Mouse (Mus musculus) heart, embryonic 16.5 days (tissue): ENCODE measurements at regions not wholly inside any gene's neighbourhood (a gene's known extent, or its start where the extent isn't known, plus 50 kb on each side); places are given as distances from the start of the nearest gene placed in this dataset.

ENCODE experiments used
- ATAC-seq: fragments of 200-750 bp; cut with Nextera tagmentation; replicated peaks from 2 replicates; pipeline ENCODE4 v1.8.0; 2017; ENCODE audit warnings: moderate number of reproducible peaks; ENCODE audit not compliant: insufficient read depth, low FRiP score; ENCODE audit errors: extremely low read depth
- H3K27ac ChIP-seq: fragments of 300-500 bp; sonication (generic); 2 replicates; pipeline ENCODE4 v1.5.1; 2014; ENCODE audit warnings: mild to moderate bottlenecking, low read length, control low read depth, moderate library complexity
- H3K27me3 ChIP-seq: fragments of 300-500 bp; sonication (generic); 2 replicates; pipeline ENCODE4 v1.6.1; 2014; ENCODE audit warnings: low read length, mixed read lengths; ENCODE audit not compliant: control insufficient read depth, insufficient read depth
- H3K36me3 ChIP-seq: fragments of 300-500 bp; sonication (generic); 2 replicates; pipeline ENCODE4 v1.6.1; 2014; ENCODE audit not compliant: control insufficient read depth, insufficient read depth
- H3K4me1 ChIP-seq: fragments of 300-500 bp; sonication (generic); 2 replicates; pipeline ENCODE4 v1.6.1; 2014; ENCODE audit warnings: low read length, mixed read lengths; ENCODE audit not compliant: control insufficient read depth, insufficient read depth
- H3K4me2 ChIP-seq: fragments of 300-500 bp; sonication (generic); 2 replicates; pipeline ENCODE4 v1.6.1; 2014; ENCODE audit warnings: low read depth, mild to moderate bottlenecking, control low read depth, low read length
- H3K4me3 ChIP-seq: fragments of 300-500 bp; sonication (generic); 2 replicates; pipeline ENCODE4 v1.5.1; 2014; ENCODE audit warnings: mild to moderate bottlenecking, control low read depth, low read length
- H3K9ac ChIP-seq: fragments of 300-500 bp; sonication (generic); 2 replicates; pipeline ENCODE4 v1.6.1; 2014; ENCODE audit warnings: low read length, control low read depth
- H3K9me3 ChIP-seq: fragments of 300-500 bp; sonication (generic); replicated peaks from 2 replicates; pipeline ENCODE4 v1.6.1; 2016; ENCODE audit warnings: low read length; ENCODE audit not compliant: control insufficient read depth
- WGBS: fragments of 180-500 bp; shearing (Covaris S2); extraction: QIAGEN DNeasy Blood & Tissue Kit; methylation state at CpG from one replicate; pipeline ENCODE4 v1.1.7; 2014; 5-methylcytosine and 5-hydroxymethylcytosine counted together

GRCm38 (mm10) chr4:72383729-72384128, 183.0 kb upstream of the Tle1 start:
- Histone ChIP-seq H3K36me3 (no peaks in the 10 kb centered on the region), H3K4me2 (no peak overlapping the region), H3K4me1 (peaks cover 4% of the 10 kb centered on the region; the same call in 1 of the 2 replicates), H3K27ac (no peak overlapping the region), H3K4me3 (no peak overlapping the region), H3K9me3 (no peaks in the 10 kb centered on the region), H3K9ac (no peak overlapping the region), H3K27me3 (peaks cover 37% of the 10 kb centered on the region)
- 73% methylated on average over 2 of the region's 2 CpGs for WGBS
- no peak for ATAC-seq

GRCm38 (mm10) chr4:72382517-72383147, 181.9 kb upstream of the Tle1 start:
- Histone ChIP-seq H3K4me3 (no peak overlapping the region), H3K4me2 (no peak overlapping the region), H3K9ac (no peak overlapping the region), H3K9me3 (no peaks in the 10 kb centered on the region), H3K36me3 (no peaks in the 10 kb centered on the region), H3K27me3 (peaks cover 29% of the 10 kb centered on the region), H3K27ac (no peak overlapping the region), H3K4me1 (peaks cover 4% of the 10 kb centered on the region; the same call in 1 of the 2 replicates)
- 78% methylated on average over 11 of the region's 11 CpGs for WGBS
- no peak for ATAC-seq

DNA sequence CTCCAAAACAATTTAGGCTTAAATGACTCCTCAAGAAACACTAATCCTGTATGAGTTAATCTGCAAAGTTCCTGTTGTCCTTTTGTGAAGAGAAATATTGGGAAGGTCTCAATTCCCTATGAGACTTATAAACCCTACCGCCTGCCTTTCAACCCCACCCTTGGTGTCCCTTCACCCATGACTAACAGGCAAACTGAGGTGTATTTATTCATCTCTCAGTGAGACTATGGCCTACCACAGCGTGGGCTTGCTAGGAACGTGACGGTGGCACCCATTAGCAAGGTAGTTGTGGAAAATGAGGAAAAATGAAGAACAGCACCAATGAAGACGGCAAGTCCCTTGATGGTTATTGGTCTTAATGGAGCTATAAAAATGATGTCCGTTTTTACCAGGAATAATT, 181.0 kb upstream of the Tle1 start:
- no peaks in the 10 kb centered on the region for H3K36me3 ChIP-seq
- no peak overlapping the region for H3K27ac ChIP-seq
- no peak overlapping the region for H3K9ac ChIP-seq
- 93% methylated on average over 6 of the region's 6 CpGs for WGBS
- peaks cover 4% of the 10 kb centered on the region; the same call in 1 of the 2 replicates for H3K4me1 ChIP-seq
- H3K4me3 ChIP-seq: no peak overlapping the region
- H3K27me3 ChIP-seq: peaks cover 22% of the 10 kb centered on the region
- no peak for ATAC-seq
- no peaks in the 10 kb centered on the region for H3K9me3 ChIP-seq
- H3K4me2 ChIP-seq: no peak overlapping the region

DNA sequence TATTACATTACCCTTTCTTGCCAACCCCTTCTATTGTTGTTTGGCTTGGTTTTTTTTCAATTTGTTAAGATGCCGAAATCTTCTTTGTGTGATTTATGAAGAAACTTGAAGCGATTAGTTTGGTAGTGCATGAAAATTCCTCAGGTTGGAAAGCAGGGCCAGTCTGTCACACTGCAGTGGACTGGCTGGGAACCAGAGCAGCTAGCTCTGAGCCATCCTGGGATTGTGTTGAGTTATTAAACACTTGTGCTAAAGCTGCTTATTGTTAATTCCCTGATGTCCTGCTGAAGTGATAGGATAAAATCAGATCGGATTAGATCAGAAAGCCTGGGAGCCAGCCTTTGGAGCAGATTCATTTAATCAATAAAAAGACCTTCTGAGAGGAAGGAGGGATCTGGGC, 180.4 kb upstream of the Tle1 start:
- Histone ChIP-seq H3K27ac (no peak overlapping the region), H3K9ac (no peak overlapping the region), H3K9me3 (no peaks in the 10 kb centered on the region), H3K36me3 (no peaks in the 10 kb centered on the region), H3K27me3 (peaks cover 19% of the 10 kb centered on the region), H3K4me2 (no peak overlapping the region), H3K4me3 (no peak overlapping the region), H3K4me1 (peaks cover 4% of the 10 kb centered on the region; the same call in 1 of the 2 replicates)
- WGBS: 66% methylated on average over 3 of the region's 3 CpGs
- ATAC-seq: no peak

DNA sequence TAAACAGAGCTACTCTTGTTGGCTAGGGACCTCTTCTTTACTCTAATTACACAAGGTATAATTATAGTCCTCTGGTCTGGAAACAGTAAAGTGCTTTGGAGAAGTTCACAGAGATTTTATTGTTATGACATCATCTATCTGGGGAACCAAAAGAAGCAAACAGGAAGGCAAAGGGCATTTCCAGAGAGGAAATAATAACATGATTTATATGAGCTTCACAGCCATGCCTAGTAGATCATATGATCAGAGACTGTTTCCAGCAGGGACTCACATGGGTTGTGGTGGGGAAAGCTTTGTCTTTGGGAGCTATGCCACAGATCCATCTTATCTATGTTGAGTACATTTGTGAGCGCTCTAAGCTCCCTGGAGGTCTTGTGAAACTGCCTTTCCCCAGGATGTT, 178.8 kb upstream of the Tle1 start:
- H3K9me3 ChIP-seq: no peaks in the 10 kb centered on the region
- H3K36me3 ChIP-seq: no peaks in the 10 kb centered on the region
- no peak overlapping the region for H3K4me3 ChIP-seq
- H3K4me1 ChIP-seq: no peaks in the 10 kb centered on the region
- peak; percentile 32; the same call in 1 of the 2 replicates for ATAC-seq
- H3K4me2 ChIP-seq: no peak overlapping the region
- peaks cover 20% of the 10 kb centered on the region for H3K27me3 ChIP-seq
- WGBS: 47% methylated on average over 1 of the region's 1 CpGs
- no peak overlapping the region for H3K27ac ChIP-seq
- no peak overlapping the region for H3K9ac ChIP-seq

- Histone ChIP-seq H3K4me3 (no peak overlapping the region), H3K4me1 (no peaks in the 10 kb centered on the region), H3K9me3 (no peaks in the 10 kb centered on the region), H3K27me3 (peaks cover 20% of the 10 kb centered on the region), H3K27ac (no peak overlapping the region), H3K4me2 (no peak overlapping the region), H3K9ac (no peak overlapping the region), H3K36me3 (no peaks in the 10 kb centered on the region)
- no peak for ATAC-seq
Observed at GRCm38 (mm10) chr4:72379011-72379410, 178.3 kb upstream of the Tle1 start.

DNA sequence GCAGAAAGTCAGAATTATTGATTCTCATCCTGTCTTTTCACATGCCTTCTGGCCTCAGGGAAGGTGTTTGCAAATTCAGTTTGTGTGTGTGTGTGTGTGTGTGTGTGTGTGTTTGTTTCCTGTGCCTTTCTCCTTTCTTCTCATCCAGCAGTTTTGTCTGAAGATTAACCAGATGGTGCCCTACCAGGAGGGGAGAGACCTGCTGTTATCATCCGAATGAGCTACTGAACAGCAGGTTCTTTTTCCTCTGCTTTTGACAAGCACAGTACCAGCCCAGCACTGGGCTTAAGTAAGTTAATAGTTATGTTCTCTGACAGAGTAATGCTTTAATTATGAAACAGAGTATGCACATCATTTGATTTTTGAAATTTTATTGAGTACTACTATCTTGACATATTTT, 176.8 kb upstream of the Tle1 start:
- H3K4me1 ChIP-seq: no peaks in the 10 kb centered on the region
- 53% methylated on average over 1 of the region's 1 CpGs for WGBS
- no peak overlapping the region for H3K4me2 ChIP-seq
- no peak overlapping the region for H3K9ac ChIP-seq
- peaks cover 10% of the 10 kb centered on the region for H3K27me3 ChIP-seq
- no peak overlapping the region for H3K4me3 ChIP-seq
- H3K36me3 ChIP-seq: no peaks in the 10 kb centered on the region
- no peak overlapping the region for H3K27ac ChIP-seq
- H3K9me3 ChIP-seq: no peaks in the 10 kb centered on the region
- ATAC-seq: no peak

GRCm38 (mm10) chr4:72351985-72352384, 151.3 kb upstream of the Tle1 start:
- no peaks in the 10 kb centered on the region for H3K9me3 ChIP-seq
- H3K27me3 ChIP-seq: no peaks in the 10 kb centered on the region
- H3K4me1 ChIP-seq: no peaks in the 10 kb centered on the region
- H3K27ac ChIP-seq: no peak overlapping the region
- ATAC-seq: no peak
- no peaks in the 10 kb centered on the region for H3K36me3 ChIP-seq
- WGBS: 65% methylated on average over 1 of the region's 1 CpGs
- no peak overlapping the region for H3K9ac ChIP-seq
- no peak overlapping the region for H3K4me3 ChIP-seq
- no peak overlapping the region for H3K4me2 ChIP-seq

DNA sequence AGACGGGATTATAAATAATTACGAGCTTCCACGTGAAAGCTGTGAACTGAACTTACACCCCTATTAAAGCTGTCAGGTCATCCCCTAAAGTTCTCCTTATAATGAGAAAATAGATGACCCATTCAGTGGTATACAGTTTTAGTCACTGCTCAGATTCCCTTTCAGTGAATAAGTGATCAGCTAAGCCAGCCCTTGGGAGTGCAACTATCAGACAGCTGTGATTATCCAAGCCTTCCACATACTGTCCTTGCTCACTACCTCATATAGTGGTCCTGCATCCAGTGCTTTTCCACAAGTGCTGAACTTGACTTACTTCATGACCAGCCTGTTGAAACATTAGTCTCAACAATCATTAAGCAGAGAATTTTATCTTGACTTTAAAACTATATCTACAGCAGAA, 131.2 kb upstream of the Tle1 start:
- H3K9me3 ChIP-seq: no peaks in the 10 kb centered on the region
- no peaks in the 10 kb centered on the region for H3K36me3 ChIP-seq
- H3K27me3 ChIP-seq: no peaks in the 10 kb centered on the region
- H3K9ac ChIP-seq: no peak overlapping the region
- H3K27ac ChIP-seq: no peak overlapping the region
- H3K4me2 ChIP-seq: no peak overlapping the region
- no peak for ATAC-seq
- H3K4me1 ChIP-seq: no peaks in the 10 kb centered on the region
- 65% methylated on average over 3 of the region's 3 CpGs for WGBS
- H3K4me3 ChIP-seq: no peak overlapping the region
